Mouse (Mus musculus): ENCODE measurements at regions not wholly inside any gene's neighbourhood (a gene's known extent, or its start where the extent isn't known, plus 50 kb on each side); places are given as distances from the start of the nearest gene placed in this dataset.

- TF ChIP-seq CTCF (IDR thresholded peaks at IDR 0.05; ENCODE audit: low read depth, low read length) (no peak), POLR2A (IDR thresholded peaks at IDR 0.05; ENCODE audit: borderline replicate concordance, low read depth, low read length) (no peak)
Measured at GRCm38 (mm10) chr7:72836026-72836425, 529.6 kb upstream of the Mctp2 start.
